Mouse (Mus musculus): Measurements from ENCODE around the gene Trmt2a. TPM values are rescaled to one million over a fixed set of nuclear protein-coding genes. Genes with fewer than 3 reads are reported as not detected.

Trmt2a gene
- total and polyA plus RNA-seq, 2 experiments: 14.6 to 19.4 TPM

DNA sequence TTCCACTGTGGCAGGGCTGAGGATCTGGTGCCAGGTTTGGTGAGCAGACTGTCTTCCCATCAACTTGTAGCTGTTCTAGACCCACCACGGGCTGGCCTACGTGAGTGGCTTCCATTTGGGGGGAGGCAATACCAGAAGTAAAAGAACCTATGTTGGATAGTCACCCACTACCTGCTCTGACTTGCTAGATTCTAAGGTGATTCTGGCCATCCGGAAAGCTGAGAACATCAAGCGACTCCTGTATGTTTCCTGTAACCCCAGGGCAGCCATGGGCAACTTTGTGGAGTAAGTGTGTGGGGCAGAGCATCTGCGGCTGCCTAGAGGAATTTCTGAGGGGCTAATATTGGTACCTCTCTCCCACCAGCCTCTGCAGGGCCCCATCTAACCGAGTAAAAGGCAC is 4.3 kb downstream of the Trmt2a start:
- no peak overlapping the region for H3K4me3 ChIP-seq (ENCODE audit: insufficient read depth, low read depth, low read length)
- TF ChIP-seq CTCF (IDR thresholded peaks at IDR 0.05; ENCODE audit: low read depth, low read length) (no peak), POLR2A (IDR thresholded peaks at IDR 0.05; ENCODE audit: extremely low read depth, insufficient read depth, low read length) (no peak)
- no peak for DNase-seq (ENCODE audit: extremely low read depth, low read depth, low spot score)
- H3K4me1 ChIP-seq (ENCODE audit: control insufficient read depth, insufficient read depth, low read length): peaks cover 7% of the 10 kb centered on the region
- H3K79me2 ChIP-seq (ENCODE audit: control insufficient read depth, insufficient read depth, low read length): peaks cover 10% of the 10 kb centered on the region; the same call in 1 of the 2 replicates
- H3K36me3 ChIP-seq (ENCODE audit: control insufficient read depth, insufficient read depth, low read length): peaks cover 38% of the 10 kb centered on the region
- H3K27me3 ChIP-seq (ENCODE audit: control insufficient read depth, insufficient read depth, low read length): no peaks in the 10 kb centered on the region
- 85% methylated on average over 6 of the region's 6 CpGs for WGBS
- no peak overlapping the region for H3K9ac ChIP-seq (ENCODE audit: low read depth, low read length)
- no peak overlapping the region for H3K27ac ChIP-seq (replicated peaks; ENCODE audit: insufficient read depth, low read depth, low read length)

DNA sequence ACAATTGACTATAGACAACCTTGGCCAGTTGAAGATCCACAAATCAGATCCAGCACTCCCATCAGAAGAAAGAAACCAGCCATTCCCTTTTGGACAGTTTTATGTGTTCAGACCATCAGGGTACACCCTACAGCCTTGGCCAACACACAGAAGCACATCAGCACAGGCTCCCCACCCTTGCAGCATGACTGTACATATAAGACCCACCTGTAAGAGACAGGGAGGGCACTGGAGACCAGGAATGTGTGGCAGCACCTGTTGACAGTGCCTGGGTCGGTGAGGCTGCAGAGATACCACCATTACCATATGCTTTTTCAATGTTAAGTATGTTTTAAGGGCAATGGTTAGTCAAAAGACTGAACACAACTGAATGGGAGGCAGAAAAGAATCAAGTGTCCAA is 5.4 kb downstream of the Trmt2a start:
- H3K79me2 ChIP-seq (ENCODE audit: control insufficient read depth, insufficient read depth, low read length): peaks cover 5% of the 10 kb centered on the region; the same call in 1 of the 2 replicates
- DNase-seq (ENCODE audit: extremely low read depth, low read depth, low spot score): no peak
- TF ChIP-seq POLR2A (IDR thresholded peaks at IDR 0.05; ENCODE audit: extremely low read depth, insufficient read depth, low read length): no peak
- H3K27me3 ChIP-seq (ENCODE audit: control insufficient read depth, insufficient read depth, low read length): no peaks in the 10 kb centered on the region
- peaks cover 46% of the 10 kb centered on the region for H3K36me3 ChIP-seq (ENCODE audit: control insufficient read depth, insufficient read depth, low read length)
- 89% methylated on average over 1 of the region's 1 CpGs for WGBS
- H3K4me3 ChIP-seq (ENCODE audit: insufficient read depth, low read depth, low read length): no peak overlapping the region
- H3K9ac ChIP-seq (ENCODE audit: low read depth, low read length): no peak overlapping the region
- H3K27ac ChIP-seq (replicated peaks; ENCODE audit: insufficient read depth, low read depth, low read length): no peak overlapping the region
- H3K4me1 ChIP-seq (ENCODE audit: control insufficient read depth, insufficient read depth, low read length): peaks cover 7% of the 10 kb centered on the region

DNA sequence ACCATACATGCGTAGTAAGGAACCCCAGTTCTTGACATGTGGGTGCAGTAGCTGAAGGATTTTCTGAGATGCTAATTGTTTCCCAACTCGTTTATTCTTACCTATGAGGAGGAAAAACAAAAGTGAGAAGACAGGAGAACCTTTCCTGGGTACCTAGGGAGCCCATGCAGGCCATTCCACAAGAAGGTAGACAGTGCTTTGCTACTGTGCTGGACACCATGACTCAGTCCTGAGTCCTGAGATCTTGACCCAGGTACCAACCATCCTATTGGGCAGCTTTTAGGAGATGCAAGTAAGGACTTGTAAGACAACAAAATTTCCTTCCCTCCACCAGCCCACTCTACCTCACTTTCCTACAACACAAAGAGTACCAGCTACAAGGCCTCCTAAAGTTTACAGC is 9.7 kb downstream of the Trmt2a start, which contains the start of gene Gm49776:
Gene Gm49776 (minus strand): TSS at position 101 of the 400 bp plus-strand sequence.
- no peak within 1 kb of the TSS for H3K9ac ChIP-seq (ENCODE audit: low read depth, low read length)
- WGBS: 96% methylated on average over 2 of the region's 2 CpGs
- no peaks in the 10 kb centered on the region for H3K4me1 ChIP-seq (ENCODE audit: control insufficient read depth, insufficient read depth, low read length)
- no peaks in the 10 kb centered on the region for H3K27me3 ChIP-seq (ENCODE audit: control insufficient read depth, insufficient read depth, low read length)
- no peak within 1 kb of the TSS for H3K27ac ChIP-seq (replicated peaks; ENCODE audit: insufficient read depth, low read depth, low read length)
- peaks cover 49% of the 10 kb centered on the region for H3K36me3 ChIP-seq (ENCODE audit: control insufficient read depth, insufficient read depth, low read length)
- H3K79me2 ChIP-seq (ENCODE audit: control insufficient read depth, insufficient read depth, low read length): no peaks in the 10 kb centered on the region
- no peak for DNase-seq (ENCODE audit: extremely low read depth, low read depth, low spot score)
- H3K4me3 ChIP-seq (ENCODE audit: insufficient read depth, low read depth, low read length): no peak within 1 kb of the TSS
- TF ChIP-seq POLR2A (IDR thresholded peaks at IDR 0.05; ENCODE audit: extremely low read depth, insufficient read depth, low read length) (no peak), CTCF (IDR thresholded peaks at IDR 0.05; ENCODE audit: low read depth, low read length) (no peak)

DNA sequence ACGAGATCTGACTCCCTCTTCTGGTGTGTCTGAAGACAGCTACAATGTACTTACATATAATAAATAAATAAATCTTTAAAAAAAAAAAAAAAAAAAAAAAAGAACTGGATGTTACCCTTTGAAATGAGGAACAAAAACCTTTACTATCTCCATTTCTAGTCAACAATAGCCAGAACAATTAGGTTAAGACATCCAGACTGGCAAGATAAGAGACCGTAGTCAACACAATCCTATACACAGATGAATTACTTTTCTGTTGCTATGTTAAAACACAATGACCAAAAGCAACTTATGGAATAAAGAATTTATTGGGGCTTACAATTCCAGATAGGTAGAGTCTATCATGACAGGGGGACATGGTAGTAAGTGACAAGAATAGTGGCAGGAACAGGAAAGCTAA is 16.5 kb downstream of the Trmt2a start:
- no peak for DNase-seq (ENCODE audit: extremely low read depth, low read depth, low spot score)
- Histone ChIP-seq H3K4me3 (ENCODE audit: insufficient read depth, low read depth, low read length) (no peak overlapping the region), H3K79me2 (ENCODE audit: control insufficient read depth, insufficient read depth, low read length) (no peaks in the 10 kb centered on the region), H3K27me3 (ENCODE audit: control insufficient read depth, insufficient read depth, low read length) (no peaks in the 10 kb centered on the region), H3K4me1 (ENCODE audit: control insufficient read depth, insufficient read depth, low read length) (no peaks in the 10 kb centered on the region), H3K36me3 (ENCODE audit: control insufficient read depth, insufficient read depth, low read length) (peaks cover 33% of the 10 kb centered on the region), H3K27ac (replicated peaks; ENCODE audit: insufficient read depth, low read depth, low read length) (no peak overlapping the region), H3K9ac (ENCODE audit: low read depth, low read length) (no peak overlapping the region)
- TF ChIP-seq CTCF (IDR thresholded peaks at IDR 0.05; ENCODE audit: low read depth, low read length) (no peak), POLR2A (IDR thresholded peaks at IDR 0.05; ENCODE audit: extremely low read depth, insufficient read depth, low read length) (no peak)
- WGBS: 83% methylated on average over 2 of the region's 2 CpGs

DNA sequence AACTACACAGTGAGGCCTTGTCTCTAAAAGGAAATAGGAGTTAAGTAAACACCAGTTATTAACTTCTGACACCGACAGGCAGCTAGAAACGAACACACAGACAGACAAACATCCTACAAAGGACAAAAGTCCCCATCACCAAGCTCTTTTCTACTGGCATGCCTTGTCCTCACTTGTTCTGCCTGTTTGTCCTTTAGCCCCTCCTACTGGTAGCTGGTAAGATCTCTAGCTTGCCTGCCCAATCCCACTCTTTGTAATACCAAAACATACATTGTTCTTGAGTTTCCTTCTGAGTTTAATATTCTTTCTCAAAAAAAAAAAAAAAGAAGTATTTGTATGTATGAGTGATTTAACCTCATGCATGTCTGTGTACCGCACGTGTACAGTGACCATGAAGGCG is 19.7 kb downstream of the Trmt2a start:
- Histone ChIP-seq H3K4me1 (ENCODE audit: control insufficient read depth, insufficient read depth, low read length) (no peaks in the 10 kb centered on the region), H3K27ac (replicated peaks; ENCODE audit: insufficient read depth, low read depth, low read length) (no peak overlapping the region), H3K4me3 (ENCODE audit: insufficient read depth, low read depth, low read length) (no peak overlapping the region), H3K79me2 (ENCODE audit: control insufficient read depth, insufficient read depth, low read length) (no peaks in the 10 kb centered on the region), H3K36me3 (ENCODE audit: control insufficient read depth, insufficient read depth, low read length) (peaks cover 51% of the 10 kb centered on the region), H3K27me3 (ENCODE audit: control insufficient read depth, insufficient read depth, low read length) (no peaks in the 10 kb centered on the region), H3K9ac (ENCODE audit: low read depth, low read length) (no peak overlapping the region)
- no peak for DNase-seq (ENCODE audit: extremely low read depth, low read depth, low spot score)
- 82% methylated on average over 5 of the region's 5 CpGs for WGBS
- TF ChIP-seq POLR2A (IDR thresholded peaks at IDR 0.05; ENCODE audit: extremely low read depth, insufficient read depth, low read length): no peak
- TF ChIP-seq CTCF (IDR thresholded peaks at IDR 0.05; ENCODE audit: low read depth, low read length): no peak

DNA sequence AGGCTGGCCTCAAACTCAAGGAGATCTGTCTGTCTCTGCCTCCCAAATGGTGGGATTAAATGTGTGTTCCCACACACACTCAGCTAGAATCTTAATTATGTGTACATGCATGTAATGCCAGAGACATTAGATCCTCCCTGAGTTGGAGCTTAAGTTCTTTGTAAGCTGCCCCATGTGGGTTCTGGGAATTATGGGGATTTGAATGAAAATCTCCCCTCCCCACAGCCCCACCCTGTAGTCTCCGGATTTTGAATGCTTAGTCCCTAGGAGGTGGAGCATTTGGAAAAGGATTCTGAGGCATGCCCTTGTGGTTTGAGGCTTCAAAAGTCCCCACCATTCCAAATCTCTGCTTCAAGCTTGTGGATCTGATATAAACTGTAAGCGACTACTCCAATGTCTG is 26.7 kb downstream of the Trmt2a start:
- Histone ChIP-seq H3K27me3 (ENCODE audit: control insufficient read depth, insufficient read depth, low read length) (no peaks in the 10 kb centered on the region), H3K4me1 (ENCODE audit: control insufficient read depth, insufficient read depth, low read length) (no peaks in the 10 kb centered on the region), H3K36me3 (ENCODE audit: control insufficient read depth, insufficient read depth, low read length) (peaks cover 52% of the 10 kb centered on the region), H3K27ac (replicated peaks; ENCODE audit: insufficient read depth, low read depth, low read length) (no peak overlapping the region), H3K79me2 (ENCODE audit: control insufficient read depth, insufficient read depth, low read length) (no peaks in the 10 kb centered on the region), H3K9ac (ENCODE audit: low read depth, low read length) (no peak overlapping the region), H3K4me3 (ENCODE audit: insufficient read depth, low read depth, low read length) (no peak overlapping the region)
- 84% methylated on average over 2 of the region's 2 CpGs for WGBS
- no peak for DNase-seq (ENCODE audit: extremely low read depth, low read depth, low spot score)
- TF ChIP-seq POLR2A (IDR thresholded peaks at IDR 0.05; ENCODE audit: extremely low read depth, insufficient read depth, low read length): no peak
- TF ChIP-seq CTCF (IDR thresholded peaks at IDR 0.05; ENCODE audit: low read depth, low read length): no peak
